Mouse (Mus musculus) mouse trophoblast stem cell (cell line): ENCODE data around the gene Dnah7b.
"Not testable (repeated sequence)": the region's sequence is repeated elsewhere in the genome, so short reads cannot be mapped to it uniquely, and the experiment has no call there.

Source experiments
- in situ Hi-C, 2 experiments: fragments of 300-500 bp; cut with MseI, MboI; formaldehyde crosslinking; loops; 2 replicates in 1 of 2; 3 replicates in 1 of 2; pipeline ENCODE4 v1.15.1; 2025

Gene Dnah7b

DNA sequence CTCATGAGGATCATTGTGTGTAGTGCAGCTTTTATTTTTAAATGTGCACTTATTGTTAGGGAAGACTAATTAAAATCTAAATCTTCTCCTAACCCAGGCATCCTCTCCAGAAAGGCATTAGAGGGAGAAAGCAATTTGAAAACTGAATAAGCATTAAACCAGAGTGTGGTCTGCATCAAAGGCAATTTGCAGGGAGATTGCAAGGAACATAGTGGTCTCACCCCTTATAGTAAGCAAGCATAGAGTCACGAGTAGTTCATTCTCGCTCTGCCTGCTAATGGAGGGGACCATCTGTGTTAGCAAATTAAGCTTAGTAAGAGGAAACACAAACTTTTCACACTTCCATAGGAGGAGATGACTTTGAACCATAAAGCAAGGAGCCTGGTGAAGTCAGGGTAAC lies 228.3 kb downstream of the Dnah7b start:
- in situ Hi-C loops, result not testable (repeated sequence)

DNA sequence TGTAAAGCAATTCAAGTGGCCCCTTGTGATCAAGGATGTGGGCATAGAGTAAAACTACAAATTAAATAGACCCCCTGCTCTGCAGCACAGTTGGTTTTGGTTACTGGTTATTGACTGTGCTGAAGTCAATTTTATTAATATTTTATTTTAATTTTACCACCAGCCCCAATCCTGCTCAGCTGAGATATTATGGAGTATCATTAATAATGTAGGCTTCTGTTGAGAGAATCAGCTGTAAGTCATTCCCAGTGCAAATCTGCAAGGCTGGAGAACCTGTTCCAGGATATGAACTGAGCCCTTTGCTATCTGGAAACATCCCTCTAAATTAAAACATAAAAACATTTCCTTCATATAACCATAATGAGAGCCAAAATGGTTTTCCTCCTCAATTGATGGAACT lies 259.8 kb downstream of the Dnah7b start:
- in situ Hi-C loops, result not testable (repeated sequence)

DNA sequence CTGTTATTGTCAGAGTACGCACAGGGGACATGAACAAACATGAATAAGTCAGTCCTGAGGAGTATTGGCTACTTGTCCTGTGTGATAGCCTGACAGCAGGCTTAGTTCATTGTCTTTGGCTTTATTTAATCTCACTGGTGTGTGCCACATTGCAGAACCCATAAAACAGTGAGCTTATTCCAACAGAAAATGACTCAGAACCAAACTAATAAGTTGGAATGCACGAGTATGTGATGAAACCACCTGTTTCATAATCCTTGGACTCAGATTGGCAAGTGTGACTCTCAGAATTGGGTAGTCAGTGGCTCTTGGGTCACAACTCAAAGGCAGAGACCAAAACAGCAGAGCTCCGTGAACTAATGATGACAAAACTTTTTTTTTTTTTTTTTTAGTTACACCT lies 279.2 kb downstream of the Dnah7b start:
- in situ Hi-C loops, result not testable (repeated sequence)

DNA sequence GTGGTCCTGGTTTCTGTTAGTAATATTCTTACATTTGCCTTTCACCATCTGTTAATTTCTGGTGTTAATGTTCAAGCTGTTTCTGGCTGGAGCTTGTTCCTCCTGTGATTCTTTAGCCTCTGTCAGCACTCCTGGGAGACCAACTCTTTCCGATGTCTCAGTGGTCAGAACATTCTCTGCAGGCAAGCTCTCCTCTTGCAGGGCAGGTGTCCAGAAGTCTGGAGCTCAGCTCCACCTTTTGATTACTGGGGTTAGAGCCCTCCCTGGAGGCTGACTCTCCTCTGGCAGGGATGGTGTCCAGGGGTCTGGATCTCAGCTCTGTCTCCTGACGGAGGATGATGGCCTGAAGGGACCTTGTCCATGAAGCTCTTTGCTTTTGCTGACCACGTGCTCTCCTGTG lies 314.5 kb downstream of the Dnah7b start:
- in situ Hi-C loops, result not testable (repeated sequence)

DNA sequence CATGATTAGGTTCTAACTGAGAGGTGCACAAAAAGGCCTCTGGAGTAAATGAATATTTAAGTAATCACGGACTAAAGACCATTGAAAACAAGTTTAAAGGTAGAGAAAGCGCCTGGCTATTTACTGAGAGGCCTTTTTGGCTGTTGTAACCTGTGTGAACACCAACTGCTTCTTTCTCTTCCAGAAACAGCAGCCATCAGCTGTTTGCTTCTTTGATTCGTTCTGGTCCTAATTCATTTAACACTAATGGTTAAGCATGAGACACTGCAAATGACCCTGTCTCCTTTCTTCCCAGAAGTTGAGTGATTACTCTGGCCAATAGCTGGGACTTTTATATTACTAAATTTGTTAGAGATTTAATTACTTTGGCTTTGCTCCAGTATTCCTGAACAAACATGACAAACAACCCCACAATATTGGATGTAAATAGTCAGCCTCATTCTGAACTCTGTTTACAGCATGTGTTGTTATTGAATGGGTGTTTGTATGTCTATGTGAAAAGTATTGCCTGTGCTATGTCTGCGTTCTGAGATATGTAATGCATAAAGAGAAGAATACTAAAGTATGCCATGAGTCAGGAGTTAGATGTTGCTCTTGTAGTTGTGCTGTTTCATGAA lies 328.7 kb downstream of the Dnah7b start:
- in situ Hi-C loops, result not testable (repeated sequence)

DNA sequence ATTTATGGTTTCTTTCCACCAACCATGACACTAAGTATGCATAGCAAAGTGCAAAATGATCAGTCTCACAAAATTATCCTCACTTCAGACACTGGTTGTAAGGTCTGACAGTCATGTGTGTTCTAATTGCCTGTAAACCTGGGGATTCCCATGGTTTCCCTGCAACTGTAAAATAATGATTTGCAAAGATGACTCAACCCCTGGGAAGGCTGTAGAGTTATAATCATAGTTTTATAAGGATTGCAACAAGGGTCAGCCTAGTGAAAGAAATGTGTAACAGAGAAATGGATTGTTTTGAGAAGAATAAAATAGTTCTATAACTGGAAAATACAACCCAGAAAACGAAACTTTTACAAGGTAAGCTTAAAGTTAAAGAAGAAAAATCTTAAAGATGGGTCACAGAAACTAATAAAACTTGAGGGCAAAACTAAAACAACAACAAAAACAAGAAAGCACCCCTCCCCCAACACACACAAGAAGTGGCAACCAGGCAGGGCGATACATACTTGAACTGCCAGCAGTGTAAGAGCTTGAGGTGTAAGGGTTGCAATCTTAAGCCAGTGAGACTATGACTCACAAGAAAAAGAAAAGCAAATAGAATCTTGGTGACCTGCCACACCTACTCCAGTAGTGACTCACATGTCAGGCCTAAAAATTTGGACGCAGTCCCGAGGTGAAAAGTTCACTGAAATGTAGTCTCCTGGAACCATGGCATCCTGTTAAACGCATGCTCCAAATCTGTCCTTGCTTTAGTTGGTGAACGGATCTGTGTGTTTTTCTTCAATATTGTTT lies 342.4 kb downstream of the Dnah7b start:
- in situ Hi-C loops, result loop anchor here in 1 of 2 experiments (25.0 kb wide), 2 partner anchors 346 to 571 kb away; partner anchors contain the start of gene Dnah7b

DNA sequence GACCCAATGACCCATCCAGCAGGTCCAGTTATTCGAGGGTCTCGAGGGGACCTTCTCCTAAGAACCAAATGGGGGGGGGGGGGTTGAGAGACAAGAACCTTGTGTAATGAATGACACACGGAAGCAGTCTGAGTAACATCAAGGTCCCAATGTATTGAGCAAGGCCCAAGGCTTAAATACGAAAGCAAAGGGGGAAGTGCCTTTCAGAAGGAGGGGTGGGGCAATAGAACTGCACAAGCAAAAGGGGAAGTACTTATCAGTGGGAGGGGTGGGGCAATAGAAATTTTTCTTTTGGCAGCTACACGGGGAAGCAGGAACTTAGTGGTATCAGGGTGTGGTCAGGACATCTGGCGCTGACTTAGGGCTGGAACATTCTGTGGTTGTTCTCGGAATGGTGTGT lies 348.7 kb downstream of the Dnah7b start:
- in situ Hi-C loops, result loop anchor here (10.0 to 25.0 kb wide), 3 partner anchors 350 to 577 kb away; partner anchors contain the start of gene Dnah7b (in 2 of the 2)

DNA sequence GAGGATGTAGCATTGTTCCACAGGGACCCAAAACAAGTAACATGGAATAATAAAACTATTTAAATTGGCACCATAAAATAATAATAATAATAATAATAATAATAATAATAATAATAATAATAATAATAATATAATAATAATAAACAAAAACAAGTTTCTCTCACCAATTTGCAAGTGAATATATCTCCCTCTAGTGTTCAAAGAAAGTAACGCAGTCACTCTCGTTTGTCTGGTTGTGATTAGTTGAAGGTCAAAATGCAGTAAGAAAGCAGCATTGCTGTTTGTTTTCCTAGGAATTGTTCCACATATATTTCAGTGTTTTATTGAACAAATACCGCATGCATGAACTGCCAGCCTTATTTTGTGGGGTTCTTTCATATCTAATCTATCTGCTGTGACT lies 350.8 kb downstream of the Dnah7b start:
- in situ Hi-C loops, result loop anchor here (10.0 to 25.0 kb wide), 3 partner anchors 352 to 580 kb away; partner anchors contain the start of gene Dnah7b (in 2 of the 2)

DNA sequence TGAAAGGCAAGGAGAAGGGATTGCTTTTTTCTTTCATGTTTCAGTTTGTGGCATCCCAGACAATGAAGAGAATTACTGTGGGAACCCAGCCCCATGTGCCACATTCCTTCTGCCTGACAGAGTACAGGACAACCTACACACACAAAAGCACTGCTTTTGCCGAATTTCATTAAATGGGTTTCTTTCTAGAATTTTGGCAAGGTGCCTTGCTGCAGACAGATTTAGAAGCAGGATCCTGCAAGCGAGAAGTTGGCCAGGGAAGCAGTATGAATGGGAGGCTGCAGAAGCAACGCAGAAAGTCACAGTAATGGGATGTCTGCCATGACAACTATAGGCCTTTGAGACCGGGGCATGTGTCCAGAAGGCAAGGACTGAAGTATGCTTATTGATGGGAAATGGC lies 352.9 kb downstream of the Dnah7b start:
- in situ Hi-C loops, result loop anchor here (10.0 to 25.0 kb wide), 3 partner anchors 354 to 582 kb away; partner anchors contain the start of gene Dnah7b (in 2 of the 2)
